Mouse (Mus musculus): ENCODE measurements around the gene Dock10.

- TF ChIP-seq CTCF (IDR thresholded peaks at IDR 0.05; ENCODE audit: insufficient read depth, low read depth, low read length) (no peak), POLR2A (IDR thresholded peaks at IDR 0.05; ENCODE audit: insufficient read depth, low read depth, low read length) (no peak)
These were observed 11.4 kb downstream of the Dock10 start for GRCm38 (mm10) chr1:80746691-80747463.
